Mouse (Mus musculus): ENCODE results near the gene Olfr467. TPM values are rescaled to one million over a fixed set of nuclear protein-coding genes. Genes with fewer than 3 reads are reported as not detected.
A peak's percentile ranks its signal among the peaks of the same experiment; 100 is the strongest.
"Not testable (repeated sequence)": the region's sequence is repeated elsewhere in the genome, so short reads cannot be mapped to it uniquely, and the experiment has no call there.

Gene Olfr467
- total RNA-seq (2021) = not detected
- long read RNA-seq, experiment 1 = 0 reads
- long read RNA-seq, experiment 2 = 0 reads

- no peak for DNase-seq
Observed at GRCm38 (mm10) chr7:107811963-107812362, at the start of gene Olfr467. Gene Olfr467 (plus strand): TSS chr7:107812263.

DNA sequence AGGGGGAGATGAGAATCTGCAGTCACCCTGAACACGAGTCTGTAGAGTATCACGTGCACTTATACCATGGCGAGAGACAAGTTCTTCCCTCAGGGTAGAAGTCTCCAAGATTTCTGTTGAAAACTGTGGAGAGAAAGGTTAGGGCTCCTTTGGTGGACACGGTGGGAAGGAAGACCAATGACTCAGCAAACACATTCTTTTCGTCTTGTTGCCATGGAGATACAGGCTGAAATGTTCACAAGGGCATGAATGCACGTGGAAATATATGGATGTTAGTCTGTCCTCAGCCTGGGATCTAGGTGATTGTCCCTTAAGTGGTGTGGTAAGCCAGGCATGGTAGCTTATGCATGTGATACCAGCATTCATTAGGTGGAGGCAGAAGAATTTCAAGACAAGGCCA, 41.3 kb upstream of the Olfr467 start:
- DNase-seq = no peak

GRCm38 (mm10) chr7:107778216-107778615, 33.8 kb upstream of the Olfr467 start:
- DNase-seq = no peak

GRCm38 (mm10) chr7:107779611-107780010, 32.5 kb upstream of the Olfr467 start:
- DNase-seq = no peak

DNA sequence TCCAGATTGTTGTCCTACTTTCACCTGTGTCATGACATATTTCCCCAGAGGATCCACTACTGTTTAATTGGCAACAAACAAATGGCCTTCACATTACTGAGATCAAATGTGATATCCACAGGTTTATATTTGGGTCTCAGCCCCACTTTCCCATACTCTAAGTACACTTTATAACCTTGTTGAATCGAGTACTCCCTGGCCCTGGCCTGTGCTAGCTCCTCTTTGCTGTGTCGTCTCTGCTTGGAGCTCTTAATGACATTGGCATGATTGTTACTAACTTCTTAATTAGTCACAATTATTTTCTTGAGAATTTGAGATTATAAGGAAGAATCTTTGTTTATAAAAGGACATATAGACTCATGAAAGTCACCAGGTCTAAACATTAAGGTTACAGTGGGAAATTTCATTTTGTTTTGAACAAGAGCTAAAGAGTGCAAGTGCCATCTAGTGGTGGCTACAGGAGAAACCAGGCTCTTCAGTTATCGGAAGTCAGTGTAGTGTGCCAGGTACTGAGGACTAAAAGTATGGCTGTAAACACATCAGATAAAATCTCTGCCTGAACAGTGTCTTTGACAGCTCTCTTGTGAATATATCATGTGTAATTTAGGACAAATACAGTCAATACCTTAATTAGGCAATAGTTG, 24.0 kb upstream of the Olfr467 start:
- peak; percentile 9 for DNase-seq

- DNase-seq = no peak
Observed at GRCm38 (mm10) chr7:107796500-107796899, 15.6 kb upstream of the Olfr467 start.

- no peak for DNase-seq
Observed at GRCm38 (mm10) chr7:107801108-107801507, 11.0 kb upstream of the Olfr467 start, which contains the start of gene Ovch2. Gene Ovch2 (minus strand): TSS chr7:107801208.

DNA sequence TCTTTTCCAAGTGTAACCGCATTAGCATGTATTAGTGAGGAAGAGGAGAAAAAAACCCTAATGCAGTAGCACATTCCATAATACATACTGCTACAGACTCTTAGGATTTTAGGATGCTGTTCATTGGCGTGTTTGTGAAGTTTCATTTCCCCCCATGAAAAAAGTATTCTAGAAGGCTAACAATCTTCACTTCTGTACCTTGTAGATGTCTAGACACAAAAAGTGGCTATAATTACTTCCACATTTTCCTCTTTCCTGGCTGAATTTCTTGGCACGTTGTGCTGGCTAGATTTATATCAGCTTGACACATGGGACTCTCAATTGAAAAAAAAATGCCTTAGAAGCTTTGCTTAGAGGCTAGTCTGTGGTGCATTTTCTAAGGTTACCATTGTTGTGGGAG, 9.9 kb upstream of the Olfr467 start:
- DNase-seq = no peak

DNA sequence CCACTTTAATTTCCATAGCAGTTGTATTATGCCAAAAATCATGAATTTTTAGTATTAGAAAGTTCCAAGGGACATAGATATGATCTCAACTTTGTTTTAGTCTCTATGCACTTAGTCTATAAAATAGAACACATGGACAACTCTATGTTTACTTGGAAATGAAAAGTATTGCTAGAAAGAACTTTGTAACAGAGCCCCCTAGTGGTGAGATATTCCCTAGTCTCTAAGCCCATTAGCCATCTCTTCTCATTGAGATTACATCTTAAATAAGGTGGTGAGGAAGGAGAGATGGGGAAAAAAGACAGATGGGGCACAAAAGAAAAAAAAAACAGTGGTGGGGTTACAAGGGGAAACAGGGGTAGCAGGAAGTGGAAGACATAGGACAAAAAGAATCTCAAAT, 7.4 kb downstream of the Olfr467 start:
- DNase-seq = no peak

- DNase-seq = not testable (repeated sequence)
Observed at GRCm38 (mm10) chr7:107823867-107824266, 11.8 kb downstream of the Olfr467 start.

DNA sequence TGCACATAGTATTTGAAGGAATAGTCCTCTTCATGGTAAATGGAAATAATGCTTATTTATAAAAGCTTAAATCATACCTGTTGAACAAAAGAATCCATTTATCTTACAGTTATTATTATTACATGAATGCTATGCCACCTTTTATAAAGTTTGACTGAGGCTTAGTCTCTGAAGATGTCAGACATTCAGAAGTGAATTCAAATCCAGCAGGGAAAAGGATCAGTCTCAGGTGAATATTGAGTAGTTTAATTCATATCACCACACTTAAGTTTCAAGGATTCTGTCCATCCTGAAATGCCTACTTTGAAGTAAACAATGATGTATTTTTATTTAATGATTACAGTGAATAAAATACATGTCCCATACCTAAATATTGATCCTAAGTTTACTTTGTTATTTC, 13.4 kb downstream of the Olfr467 start, which contains the start of gene Olfr469:
Gene Olfr469, minus strand, starts transcription at position 101 of the 400 bp plus-strand sequence.
- not testable (repeated sequence) for DNase-seq

GRCm38 (mm10) chr7:107841719-107842118, 29.7 kb downstream of the Olfr467 start:
- DNase-seq = peak; percentile 5

DNA sequence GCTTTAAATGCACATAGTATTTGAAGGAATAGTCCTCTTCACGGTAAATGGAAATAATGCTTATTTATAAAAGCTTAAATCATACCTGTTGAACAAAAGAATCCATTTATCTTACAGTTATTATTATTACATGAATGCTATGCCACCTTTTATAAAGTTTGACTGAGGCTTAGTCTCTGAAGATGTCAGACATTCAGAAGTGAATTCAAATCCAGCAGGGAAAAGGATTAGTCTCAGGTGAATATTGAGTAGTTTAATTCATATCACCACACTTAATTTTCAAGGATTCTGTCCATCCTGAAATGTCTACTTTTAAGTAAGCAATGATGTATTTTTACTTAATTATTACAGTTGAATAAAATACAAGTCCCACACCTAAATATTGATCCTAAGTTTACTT, 35.3 kb downstream of the Olfr467 start, which contains the start of gene Olfr470:
Gene Olfr470, minus strand, starts transcription at position 101 of the 400 bp plus-strand sequence.
- DNase-seq = not testable (repeated sequence)

Other genes with a start within 250 kb of the Olfr467 start
- gene Olfml1, start 244.8 kb upstream of the Olfr467 start, total RNA-seq (2021) = 10 to 100 TPM in 1 of 2 experiments, 1 to 10 TPM in 1; 9.9 to 12.4 TPM
- gene Ppfibp2, start 217.1 kb upstream of the Olfr467 start, total RNA-seq (2021) = 10 to 100 TPM in 1 of 2 experiments, 1 to 10 TPM in 1; 9.1 to 13.7 TPM
- not detected for gene 5330417H12Rik, start 187.1 kb upstream of the Olfr467 start, total RNA-seq (2021)
- gene Cyb5r2, start 54.2 kb upstream of the Olfr467 start, total RNA-seq (2021) = not detected
- gene Ovch2, start 11.1 kb upstream of the Olfr467 start, total RNA-seq (2021) = not detected
- gene Olfr469, start 13.3 kb downstream of the Olfr467 start, total RNA-seq (2021) = not detected
- not detected for gene Olfr470, start 35.2 kb downstream of the Olfr467 start, total RNA-seq (2021)
- not detected for gene Olfr472, start 85.6 kb downstream of the Olfr467 start, total RNA-seq (2021)
- gene Olfr473, start 118.2 kb downstream of the Olfr467 start, total RNA-seq (2021) = not detected
- gene Olfr474, start 142.4 kb downstream of the Olfr467 start, total RNA-seq (2021) = not detected
- not detected for gene Olfr476, start 152.5 kb downstream of the Olfr467 start, total RNA-seq (2021)
- gene Olfr477, start 174.4 kb downstream of the Olfr467 start, total RNA-seq (2021) = under 1 TPM in 1 of 2 experiments, not detected in 1; 0.09 TPM
- gene Olfr478, start 221.7 kb downstream of the Olfr467 start, total RNA-seq (2021) = not detected
- gene Olfr479, start 238.4 kb downstream of the Olfr467 start, total RNA-seq (2021) = not detected

Data from adrenal gland, postnatal 10 days (tissue).